In the genomic region with DNA sequence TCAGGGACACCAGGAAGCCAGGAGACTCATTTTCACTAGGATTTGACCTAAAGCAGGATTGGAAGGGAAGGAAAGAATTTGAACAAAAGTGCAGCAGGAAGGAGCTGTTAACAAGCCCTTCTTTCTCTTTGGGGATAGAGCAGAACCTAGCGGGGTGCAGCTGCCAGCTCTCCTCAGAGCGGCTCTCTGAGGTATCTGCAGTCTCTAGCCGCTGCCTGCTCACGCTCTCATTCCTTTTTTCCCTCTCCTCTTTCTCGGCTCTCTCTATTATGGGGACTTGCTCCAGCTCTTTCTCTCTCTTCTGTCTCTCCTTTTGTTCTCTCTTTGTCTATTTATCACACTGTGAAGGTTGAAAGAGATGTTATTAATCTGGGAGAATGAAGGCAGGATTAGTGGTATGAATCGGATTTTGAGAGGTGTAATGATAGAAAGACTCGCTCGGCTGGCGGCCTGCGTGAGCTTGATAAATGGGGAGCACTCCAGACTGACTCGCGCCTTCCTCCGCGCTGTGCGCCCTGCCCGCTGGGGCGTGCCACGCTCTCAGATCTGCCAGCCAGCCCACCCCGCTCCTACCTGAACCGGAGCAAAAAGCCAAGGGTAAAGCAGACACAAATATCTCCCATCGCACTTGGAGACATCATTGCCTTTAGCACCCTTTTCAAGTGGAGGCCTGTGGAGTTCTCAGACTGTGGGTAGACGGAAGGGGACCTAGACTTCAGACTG, we compare ENCODE assay signal across 15 mouse cellular contexts. TPM values are rescaled to one million over a fixed set of nuclear protein-coding genes. Genes with fewer than 3 reads are reported as not detected.
DNase-seq lines count a peak whose midpoint lies in the region; ATAC-seq lines count a peak whose summit lies in the region.
"Had no signal": no experiment of that assay in that cellular context is flagged by ENCODE, and none has a peak within 500 bp of the region (broad histone marks: within the 10 kb centered on the region; RNA-seq: fewer than 3 reads in every experiment).

No protein-coding gene starts in this region.

- H3K9me3 ChIP-seq in embryonic facial prominence, embryonic 12.5 days: no peaks in the 10 kb centered on the region
- H3K9me3 ChIP-seq in embryonic facial prominence, embryonic 10.5 days: peaks cover 3% of the 10 kb centered on the region; the same call in 1 of the 2 replicates
- no peaks in the 10 kb centered on the region for H3K9me3 ChIP-seq in forebrain, embryonic 13.5 days (replicated peaks)
- no peaks in the 10 kb centered on the region for H3K9me3 ChIP-seq in hindbrain, embryonic 15.5 days
- H3K9me3 ChIP-seq in midbrain, embryonic 14.5 days (ENCODE audit: control insufficient read depth, low read length): no peaks in the 10 kb centered on the region

- no peak overlapping the region for H3K9ac ChIP-seq in embryonic facial prominence, embryonic 12.5 days
- peak overlapping the region; percentile 51 for H3K9ac ChIP-seq in forebrain, embryonic 13.5 days
- no peak overlapping the region for H3K9ac ChIP-seq in hindbrain, embryonic 15.5 days
- H3K9ac ChIP-seq in midbrain, embryonic 14.5 days (replicated peaks; ENCODE audit: low read length): peak overlapping the region; percentile 29; the same call in 1 of the 2 replicates

- no peak overlapping the region; the same call in 1 of the 2 replicates for H3K4me2 ChIP-seq in embryonic facial prominence, embryonic 12.5 days (replicated peaks)
- peak overlapping the region; percentile 34 for H3K4me2 ChIP-seq in forebrain, embryonic 13.5 days
- H3K4me2 ChIP-seq in hindbrain, embryonic 15.5 days: no peak overlapping the region
- peak overlapping the region; percentile 21 for H3K4me2 ChIP-seq in midbrain, embryonic 14.5 days (ENCODE audit: low read length)

- H3K4me3 ChIP-seq in embryonic facial prominence, embryonic 12.5 days: no peak overlapping the region
- H3K4me3 ChIP-seq in embryonic facial prominence, embryonic 10.5 days: no peak overlapping the region
- H3K4me3 ChIP-seq in forebrain, embryonic 13.5 days: no peak overlapping the region
- H3K4me3 ChIP-seq in hindbrain, embryonic 15.5 days: no peak overlapping the region
- no peak overlapping the region for H3K4me3 ChIP-seq in midbrain, embryonic 14.5 days (replicated peaks; ENCODE audit: low read depth, low read length)

- WGBS in embryonic facial prominence, embryonic 12.5 days: 72% methylated on average over 22 of the region's 22 CpGs
- WGBS in embryonic facial prominence, embryonic 10.5 days: 64% methylated on average over 22 of the region's 22 CpGs
- WGBS in forebrain, embryonic 13.5 days: 7% methylated on average over 22 of the region's 22 CpGs
- WGBS in hindbrain, embryonic 15.5 days: 29% methylated on average over 22 of the region's 22 CpGs
- WGBS in midbrain, embryonic 14.5 days: 12% methylated on average over 22 of the region's 22 CpGs

- DNase-seq in embryonic facial prominence, embryonic 10.5 days (ENCODE audit: low spot score): no peak
- DNase-seq in midbrain, embryonic 14.5 days: peak; percentile 73
- no peak for DNase-seq in cerebellum, adult 8-10 months
- no peak for DNase-seq in cerebellum, adult 18-20 months
- DNase-seq in spleen, postnatal 4 days (ENCODE audit: low spot score in 2 of 2): no peak
- DNase-seq: cerebellum, adult 2 months; embryo, embryonic 11 days; gastrocnemius, postnatal 10 days; kidney, adult 9 months; lung, adult 18-20 months; retina, postnatal 1 day had no signal

- H3K4me1 ChIP-seq in embryonic facial prominence, embryonic 12.5 days: no peaks in the 10 kb centered on the region
- H3K4me1 ChIP-seq in embryonic facial prominence, embryonic 10.5 days: peaks cover 24% of the 10 kb centered on the region
- H3K4me1 ChIP-seq in forebrain, embryonic 13.5 days: peaks cover 33% of the 10 kb centered on the region
- H3K4me1 ChIP-seq in hindbrain, embryonic 15.5 days (replicated peaks): peaks cover 21% of the 10 kb centered on the region
- peaks cover 19% of the 10 kb centered on the region for H3K4me1 ChIP-seq in midbrain, embryonic 14.5 days (ENCODE audit: control insufficient read depth, insufficient read depth, low read length)

- H3K27me3 ChIP-seq in embryonic facial prominence, embryonic 12.5 days: no peaks in the 10 kb centered on the region
- H3K27me3 ChIP-seq in embryonic facial prominence, embryonic 10.5 days (replicated peaks; ENCODE audit: low read depth, poor library complexity, severe bottlenecking): no peaks in the 10 kb centered on the region
- H3K27me3 ChIP-seq in forebrain, embryonic 13.5 days: no peaks in the 10 kb centered on the region; the same call in 1 of the 2 replicates
- H3K27me3 ChIP-seq in hindbrain, embryonic 15.5 days: no peaks in the 10 kb centered on the region
- no peaks in the 10 kb centered on the region for H3K27me3 ChIP-seq in midbrain, embryonic 14.5 days (ENCODE audit: control insufficient read depth, insufficient read depth, low read length)

- peaks cover 9% of the 10 kb centered on the region for H3K36me3 ChIP-seq in embryonic facial prominence, embryonic 12.5 days
- H3K36me3 ChIP-seq in embryonic facial prominence, embryonic 10.5 days (replicated peaks): peaks cover 52% of the 10 kb centered on the region
- peaks cover 11% of the 10 kb centered on the region for H3K36me3 ChIP-seq in forebrain, embryonic 13.5 days (ENCODE audit: poor library complexity, severe bottlenecking)
- H3K36me3 ChIP-seq in hindbrain, embryonic 15.5 days: no peaks in the 10 kb centered on the region
- no peaks in the 10 kb centered on the region for H3K36me3 ChIP-seq in midbrain, embryonic 14.5 days (ENCODE audit: control insufficient read depth, insufficient read depth, low read length)

- no peak for ATAC-seq in embryonic facial prominence, embryonic 12.5 days (ENCODE audit: insufficient number of reproducible peaks, insufficient read depth, low FRiP score, low TSS enrichment)
- ATAC-seq in forebrain, embryonic 13.5 days: peak; percentile 80
- 0 out of 2 replicates have a peak, but pooled peaks have one; percentile 59 for ATAC-seq in hindbrain, embryonic 15.5 days (ENCODE audit: low FRiP score, low read depth)
- peak; percentile 58; the same call in 1 of the 2 replicates for ATAC-seq in midbrain, embryonic 14.5 days (ENCODE audit: low FRiP score, low TSS enrichment)

- 0 out of 2 replicates have a peak overlapping the region, but pooled peaks have one; percentile 6 for H3K27ac ChIP-seq in embryonic facial prominence, embryonic 12.5 days
- H3K27ac ChIP-seq in embryonic facial prominence, embryonic 10.5 days (replicated peaks): no peak overlapping the region
- peak overlapping the region; percentile 65 for H3K27ac ChIP-seq in forebrain, embryonic 13.5 days
- peak overlapping the region; percentile 70 for H3K27ac ChIP-seq in hindbrain, embryonic 15.5 days (replicated peaks)
- peak overlapping the region; percentile 78 for H3K27ac ChIP-seq in midbrain, embryonic 14.5 days (replicated peaks; ENCODE audit: low read depth, low read length)
- H3K27ac ChIP-seq: macrophage had no signal

RNA-seq across cellular contexts. Expression of gene Dmap1, which starts 45.0 kb away (rescaled TPM):
- polyA plus RNA-seq in embryonic facial prominence, embryonic 12.5 days (2016; fragmentation: Nextera tagmentation; extraction: Ambion mirVana): 81.0 and 82.6 TPM in 2 replicates
- polyA plus RNA-seq in embryonic facial prominence, embryonic 10.5 days (2016; fragmentation: Nextera tagmentation; extraction: Ambion mirVana): 78.4 and 80.0 TPM in 2 replicates
- polyA plus RNA-seq in forebrain, embryonic 13.5 days (2015; fragmentation: Nextera tagmentation; extraction: Ambion mirVana): 73.6 and 76.7 TPM in 2 replicates
- 76.5 and 76.8 TPM in 2 replicates for polyA plus RNA-seq in hindbrain, embryonic 15.5 days (2015; fragmentation: Nextera tagmentation; extraction: Ambion mirVana)
- 86.6 and 91.5 TPM in 2 replicates for polyA plus RNA-seq in midbrain, embryonic 14.5 days (2014; fragmentation: Nextera tagmentation; extraction: Ambion mirVana)

Comparison
In these comparisons a context has a peak if more than half of its experiments do, and no peak if none do; other contexts are left out.
1. H3K4me2 ChIP-seq: peak in forebrain, embryonic 13.5 days (single experiment) and midbrain, embryonic 14.5 days (single experiment); none in embryonic facial prominence, embryonic 12.5 days (single experiment) and hindbrain, embryonic 15.5 days (single experiment).
2. H3K9ac ChIP-seq: peak in forebrain, embryonic 13.5 days (single experiment) and midbrain, embryonic 14.5 days (single experiment); none in embryonic facial prominence, embryonic 12.5 days (single experiment) and hindbrain, embryonic 15.5 days (single experiment).